Mouse (Mus musculus) hindbrain, embryonic 15.5 days (tissue): ENCODE data around the gene Lonp2. TPM values are rescaled to one million over a fixed set of nuclear protein-coding genes. Genes with fewer than 3 reads are reported as not detected.
A peak's percentile ranks its signal among the peaks of the same experiment; 100 is the strongest.

Experiments used
- ATAC-seq: fragments of 200-750 bp; cut with Nextera tagmentation; 2 replicates; pipeline ENCODE4 v1.8.0; 2017; ENCODE audit warnings: low read depth, moderate number of reproducible peaks, moderate TSS enrichment; ENCODE audit not compliant: low FRiP score
- H3K27ac ChIP-seq: fragments of 300-500 bp; sonication (generic); replicated peaks from 2 replicates; pipeline ENCODE4 v1.5.1; 2015; ENCODE audit warnings: mild to moderate bottlenecking, inconsistent platforms
- H3K27me3 ChIP-seq: fragments of 300-500 bp; sonication (generic); 2 replicates; pipeline ENCODE4 v1.6.1; 2015; ENCODE audit warnings: control low read depth, inconsistent platforms
- H3K36me3 ChIP-seq: fragments of 300-500 bp; sonication (generic); 2 replicates; pipeline ENCODE4 v1.6.1; 2015; ENCODE audit warnings: control low read depth, inconsistent platforms
- H3K4me1 ChIP-seq: fragments of 300-500 bp; sonication (generic); replicated peaks from 2 replicates; pipeline ENCODE4 v1.6.1; 2015; ENCODE audit warnings: control low read depth, inconsistent platforms
- H3K4me2 ChIP-seq: fragments of 300-500 bp; sonication (generic); 2 replicates; pipeline ENCODE4 v1.6.1; 2015; ENCODE audit warnings: moderate library complexity, mild to moderate bottlenecking, inconsistent platforms
- H3K4me3 ChIP-seq: fragments of 300-500 bp; sonication (generic); 2 replicates; pipeline ENCODE4 v1.5.1; 2015; ENCODE audit warnings: mild to moderate bottlenecking, inconsistent platforms
- H3K9ac ChIP-seq: fragments of 300-500 bp; sonication (generic); 2 replicates; pipeline ENCODE4 v1.6.1; 2015; ENCODE audit warnings: inconsistent platforms
- H3K9me3 ChIP-seq: fragments of 300-500 bp; sonication (generic); 2 replicates; pipeline ENCODE4 v1.6.1; 2016; ENCODE audit warnings: control low read depth, inconsistent platforms
- WGBS: fragments of 180-500 bp; shearing (Covaris S2); methylation state at CpG from one replicate; pipeline ENCODE4 v1.1.7; 2015; 5-methylcytosine and 5-hydroxymethylcytosine counted together
- polyA plus RNA-seq: library from polyadenylated mRNA; unstranded; fragments of >200 nt; fragmentation: Nextera tagmentation; extraction: Ambion mirVana; gene quantifications from 2 replicates; pipeline ENCODE4 v1.2.1, GENCODE M21; 2015

Gene Lonp2
- polyA plus RNA-seq, 1 experiment from 2014 or later = 88.9 TPM

DNA sequence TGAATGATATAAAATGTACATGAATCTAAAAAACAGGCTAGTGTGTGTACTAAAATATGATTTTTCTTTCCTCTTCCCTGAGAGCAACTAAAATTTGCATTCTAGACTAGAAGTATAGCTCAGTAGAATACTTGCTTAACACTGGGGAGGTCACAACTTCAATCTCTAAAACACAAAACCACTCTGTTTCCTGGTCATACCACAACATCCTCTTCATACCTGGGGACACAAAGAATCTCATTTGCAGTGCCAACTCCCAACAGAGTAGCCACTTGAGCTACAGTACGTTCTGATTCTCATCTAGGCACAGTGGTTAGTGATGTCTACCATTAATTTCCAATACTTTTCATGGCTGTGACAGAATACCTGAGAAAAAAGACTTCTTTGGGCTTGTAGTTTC, 95.5 kb downstream of the Lonp2 start:
- H3K4me1 ChIP-seq = peaks cover 3% of the 10 kb centered on the region; the same call in 1 of the 2 replicates
- H3K27ac ChIP-seq = no peak overlapping the region
- H3K9ac ChIP-seq = no peak overlapping the region
- 86% methylated on average over 1 of the region's 1 CpGs for WGBS
- H3K36me3 ChIP-seq = peaks cover 15% of the 10 kb centered on the region
- no peak for ATAC-seq
- no peak overlapping the region for H3K4me2 ChIP-seq
- no peak overlapping the region for H3K4me3 ChIP-seq
- no peaks in the 10 kb centered on the region for H3K27me3 ChIP-seq
- H3K9me3 ChIP-seq = no peaks in the 10 kb centered on the region

DNA sequence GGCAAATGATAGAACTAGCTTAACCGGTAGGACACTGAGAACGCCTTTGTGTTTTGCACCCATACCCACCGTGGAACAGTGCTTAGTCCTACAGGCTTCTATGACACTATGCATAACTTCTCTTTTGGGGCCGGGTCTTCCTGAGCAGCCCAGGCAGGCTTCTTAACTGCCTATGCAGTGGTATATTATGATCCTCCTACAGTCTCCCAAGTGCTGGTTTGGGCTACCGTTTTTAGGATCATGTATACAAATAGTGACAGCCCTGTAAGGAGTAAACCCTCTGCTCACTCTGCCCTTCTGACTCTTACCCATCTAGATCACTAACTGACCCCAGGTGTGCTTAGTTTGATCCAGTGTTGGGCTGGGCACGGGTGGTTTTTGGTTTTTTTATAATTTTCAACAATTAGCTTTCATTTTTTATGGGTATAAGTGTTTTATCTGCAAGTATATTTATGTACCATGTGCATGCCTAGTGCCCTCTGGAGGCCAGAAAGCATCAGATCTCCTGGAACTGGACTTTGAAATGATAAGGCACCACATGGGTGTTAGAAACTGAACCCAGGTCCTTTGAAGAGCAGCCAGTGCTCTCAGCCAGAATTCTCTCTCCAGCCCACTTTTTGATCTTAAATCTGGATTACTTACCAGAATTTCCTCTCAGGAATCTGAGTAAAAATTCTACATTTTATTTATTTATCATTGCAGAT, 97.1 kb downstream of the Lonp2 start:
- peaks cover 14% of the 10 kb centered on the region for H3K36me3 ChIP-seq
- no peak overlapping the region for H3K9ac ChIP-seq
- ATAC-seq = no peak
- H3K27ac ChIP-seq = no peak overlapping the region
- WGBS = 95% methylated on average over 6 of the region's 6 CpGs
- no peak overlapping the region for H3K4me3 ChIP-seq
- no peaks in the 10 kb centered on the region for H3K4me1 ChIP-seq
- H3K4me2 ChIP-seq = no peak overlapping the region
- H3K27me3 ChIP-seq = no peaks in the 10 kb centered on the region
- H3K9me3 ChIP-seq = no peaks in the 10 kb centered on the region

DNA sequence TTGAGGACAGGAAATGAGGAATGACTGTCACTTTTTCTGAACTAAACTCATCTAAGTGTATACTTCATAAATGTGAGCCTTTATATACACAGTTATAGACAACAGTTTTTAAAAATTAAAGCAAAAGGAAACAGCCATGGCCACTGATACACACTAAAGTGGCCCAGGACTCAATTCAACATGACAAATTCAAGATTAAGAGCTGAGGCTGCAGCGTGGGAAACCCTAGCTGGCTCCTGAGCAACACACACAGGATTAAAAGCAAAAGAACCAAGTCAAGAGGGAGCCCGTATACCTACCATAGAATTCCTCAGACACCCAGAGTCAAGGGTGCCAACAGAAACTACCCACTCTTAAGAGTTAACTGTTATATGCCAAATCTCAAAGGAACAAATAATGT, 97.6 kb downstream of the Lonp2 start:
- Histone ChIP-seq H3K27me3 (no peaks in the 10 kb centered on the region), H3K4me2 (no peak overlapping the region), H3K36me3 (peaks cover 12% of the 10 kb centered on the region), H3K9me3 (no peaks in the 10 kb centered on the region), H3K4me3 (no peak overlapping the region), H3K9ac (no peak overlapping the region), H3K27ac (no peak overlapping the region), H3K4me1 (no peaks in the 10 kb centered on the region)
- 86% methylated on average over 2 of the region's 2 CpGs for WGBS
- no peak for ATAC-seq

DNA sequence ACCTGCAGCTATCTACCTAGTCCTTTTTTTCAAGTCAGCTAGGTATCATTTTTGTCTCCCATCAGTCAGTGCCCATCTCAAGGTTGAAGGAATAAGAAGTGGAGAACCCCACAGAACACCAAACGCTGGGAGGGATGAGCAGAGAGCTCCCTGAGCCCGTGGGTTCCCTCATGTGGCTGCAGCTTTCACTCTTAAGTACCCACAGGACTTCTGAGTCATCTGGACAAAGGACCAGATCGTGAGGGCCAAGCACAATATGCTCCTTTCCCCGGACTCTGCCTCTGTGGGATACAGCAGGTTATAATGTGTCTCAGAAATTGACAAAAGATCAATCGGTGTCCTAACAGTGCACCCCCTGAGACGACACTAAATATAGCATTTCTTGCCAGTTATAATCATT, 103.1 kb downstream of the Lonp2 start:
- ATAC-seq = no peak
- no peak overlapping the region for H3K27ac ChIP-seq
- 76% methylated on average over 6 of the region's 6 CpGs for WGBS

DNA sequence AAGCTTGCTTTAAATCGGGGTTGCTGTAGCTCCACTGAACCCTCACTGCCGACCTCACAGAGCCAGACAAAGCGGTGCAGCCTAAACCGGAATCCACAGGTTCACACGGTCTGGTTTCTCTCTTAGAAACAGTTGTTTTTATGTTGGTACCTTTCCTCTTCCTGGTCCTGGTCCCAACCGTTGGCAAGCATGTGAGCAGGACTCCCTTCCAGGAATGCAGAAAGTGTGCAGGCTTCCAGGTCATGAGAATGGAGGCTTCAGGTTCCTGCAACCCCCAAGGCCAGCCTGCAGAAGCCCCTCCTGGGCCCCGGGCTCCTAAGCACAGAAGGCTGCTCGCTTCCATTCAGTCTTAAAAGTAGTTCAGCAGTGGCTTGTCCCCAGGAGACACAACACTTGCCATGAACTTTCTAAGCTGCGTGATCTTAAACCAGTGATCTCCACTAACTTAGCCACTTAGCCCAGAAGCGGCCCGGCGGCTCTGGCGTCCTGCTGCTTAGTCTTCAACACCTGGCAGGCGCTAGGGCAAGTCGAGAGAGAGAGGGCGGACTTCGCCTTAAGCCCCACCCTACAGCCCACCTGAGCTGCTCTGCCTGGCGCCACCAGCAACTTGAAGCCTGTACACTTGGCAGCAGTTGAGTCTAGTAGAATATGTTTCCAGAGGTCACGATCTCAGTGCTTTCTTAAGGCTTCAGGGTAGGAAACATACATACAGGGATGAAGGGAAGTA, 104.5 kb downstream of the Lonp2 start:
- Histone ChIP-seq H3K4me2 (no peak overlapping the region), H3K4me1 (peaks cover 37% of the 10 kb centered on the region), H3K27ac (no peak overlapping the region), H3K36me3 (no peaks in the 10 kb centered on the region), H3K9me3 (no peaks in the 10 kb centered on the region), H3K27me3 (no peaks in the 10 kb centered on the region), H3K9ac (no peak overlapping the region), H3K4me3 (no peak overlapping the region)
- 75% methylated on average over 19 of the region's 19 CpGs for WGBS
- peak; percentile 38; the same call in 1 of the 2 replicates for ATAC-seq

More for the DNA sequence above, 103.1 kb downstream of the Lonp2 start:
- H3K36me3 ChIP-seq = 0 out of 2 replicates have a peak, but pooled peaks cover 3% of the 10 kb centered on the region
- H3K9ac ChIP-seq = no peak overlapping the region
- no peaks in the 10 kb centered on the region for H3K9me3 ChIP-seq
- H3K4me3 ChIP-seq = no peak overlapping the region
- no peak overlapping the region for H3K4me2 ChIP-seq
- peaks cover 37% of the 10 kb centered on the region for H3K4me1 ChIP-seq
- H3K27me3 ChIP-seq = no peaks in the 10 kb centered on the region

DNA sequence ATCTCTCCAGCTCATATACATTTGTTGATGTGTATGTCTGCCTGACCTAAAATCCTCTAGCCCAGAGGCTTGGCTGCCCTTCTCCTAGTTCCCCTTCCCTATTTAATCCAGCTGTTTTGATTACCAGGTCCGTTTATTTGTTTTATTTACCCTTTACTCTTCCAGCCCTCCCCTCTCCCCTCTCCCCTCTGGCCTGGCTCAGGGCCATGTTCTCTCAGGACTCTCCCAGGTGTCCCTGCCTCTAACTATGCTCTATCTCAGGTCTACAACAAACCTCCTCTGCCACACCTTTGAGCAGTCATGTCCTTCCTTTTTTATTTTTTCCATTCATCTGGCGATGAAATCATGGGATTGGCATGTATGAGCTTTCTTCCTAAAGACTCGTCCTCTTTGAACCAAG, 106.5 kb downstream of the Lonp2 start:
- no peak for ATAC-seq
- Histone ChIP-seq H3K9me3 (no peaks in the 10 kb centered on the region), H3K27me3 (no peaks in the 10 kb centered on the region), H3K4me2 (no peak overlapping the region), H3K4me3 (no peak overlapping the region), H3K4me1 (peaks cover 42% of the 10 kb centered on the region), H3K27ac (no peak overlapping the region), H3K36me3 (no peaks in the 10 kb centered on the region), H3K9ac (no peak overlapping the region)
- 69% methylated on average over 3 of the region's 3 CpGs for WGBS

DNA sequence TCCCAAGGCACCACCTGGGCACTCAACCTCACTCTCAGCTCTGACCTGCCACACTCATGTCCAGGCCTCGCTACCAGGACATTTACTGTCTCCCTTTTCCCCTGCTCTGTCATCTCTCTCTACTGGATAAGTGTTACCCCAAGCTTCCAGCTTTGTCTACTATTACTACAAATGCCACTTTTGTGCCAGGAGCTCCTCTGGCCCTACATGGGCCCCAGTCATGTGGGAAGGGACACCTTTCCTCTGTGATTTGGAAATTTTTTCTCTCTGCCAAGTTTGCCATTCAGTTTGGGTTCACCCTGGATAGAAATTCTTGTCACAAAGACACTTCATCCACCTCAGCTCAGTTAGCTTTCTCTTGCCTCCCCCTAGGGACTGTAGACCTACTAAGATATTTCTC, 107.0 kb downstream of the Lonp2 start:
- no peak overlapping the region for H3K4me3 ChIP-seq

DNA sequence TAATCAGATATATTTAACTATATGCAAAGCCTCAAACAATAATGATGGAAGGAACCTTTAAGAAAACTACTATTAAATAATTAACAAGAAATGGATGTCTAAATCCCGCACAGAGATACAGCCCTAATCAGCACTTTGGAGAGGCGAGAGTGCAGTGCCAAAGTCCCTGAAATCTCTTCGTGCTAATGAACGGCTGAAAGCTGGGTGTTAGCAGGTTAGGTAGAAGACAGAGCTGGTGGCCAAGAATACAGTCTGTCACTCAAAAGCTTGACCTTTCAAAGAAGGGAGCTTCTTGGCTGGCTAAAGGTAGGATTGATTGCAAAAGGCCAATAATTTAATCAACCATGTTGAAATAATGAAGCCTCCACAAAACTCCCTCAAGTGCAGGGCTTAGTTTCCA, 110.3 kb downstream of the Lonp2 start:
- Histone ChIP-seq H3K27ac (no peak overlapping the region), H3K9me3 (no peaks in the 10 kb centered on the region), H3K4me3 (no peak overlapping the region), H3K9ac (no peak overlapping the region), H3K27me3 (no peaks in the 10 kb centered on the region), H3K4me2 (no peak overlapping the region), H3K36me3 (no peaks in the 10 kb centered on the region), H3K4me1 (peaks cover 33% of the 10 kb centered on the region)
- ATAC-seq = no peak
- 68% methylated on average over 4 of the region's 4 CpGs for WGBS

More for the DNA sequence above, 107.0 kb downstream of the Lonp2 start:
- no peak for ATAC-seq
- Histone ChIP-seq H3K4me2 (no peak overlapping the region), H3K9ac (no peak overlapping the region), H3K27me3 (no peaks in the 10 kb centered on the region), H3K27ac (no peak overlapping the region), H3K36me3 (no peaks in the 10 kb centered on the region), H3K4me1 (peaks cover 47% of the 10 kb centered on the region), H3K9me3 (no peaks in the 10 kb centered on the region)
- WGBS = 94% methylated on average over 1 of the region's 1 CpGs

DNA sequence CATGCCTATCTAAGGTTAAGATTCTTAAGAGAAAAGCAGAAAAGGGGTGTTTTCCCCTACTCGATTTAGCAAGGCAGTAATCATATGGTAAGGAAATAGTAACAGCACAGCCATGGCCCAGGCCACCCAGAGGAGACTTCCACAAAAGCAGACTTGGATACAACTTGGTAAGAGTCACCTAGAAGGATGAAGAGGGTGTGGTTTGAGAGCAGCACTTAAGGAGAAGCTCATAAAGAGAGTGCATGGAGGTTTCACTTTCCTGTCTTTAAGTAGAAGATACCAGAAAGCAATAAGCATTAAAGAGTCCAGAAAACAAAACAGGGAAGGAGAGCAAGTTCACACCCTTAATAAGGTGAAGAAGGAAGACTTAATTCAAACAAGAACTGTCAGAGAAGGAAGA, 111.1 kb downstream of the Lonp2 start:
- no peak for ATAC-seq
- H3K27me3 ChIP-seq = no peaks in the 10 kb centered on the region
- no peaks in the 10 kb centered on the region for H3K9me3 ChIP-seq
- 85% methylated on average over 1 of the region's 1 CpGs for WGBS
- no peak overlapping the region for H3K9ac ChIP-seq
- no peak overlapping the region for H3K4me3 ChIP-seq
- no peaks in the 10 kb centered on the region for H3K36me3 ChIP-seq
- no peak overlapping the region for H3K4me2 ChIP-seq
- H3K27ac ChIP-seq = no peak overlapping the region
- peaks cover 33% of the 10 kb centered on the region for H3K4me1 ChIP-seq

DNA sequence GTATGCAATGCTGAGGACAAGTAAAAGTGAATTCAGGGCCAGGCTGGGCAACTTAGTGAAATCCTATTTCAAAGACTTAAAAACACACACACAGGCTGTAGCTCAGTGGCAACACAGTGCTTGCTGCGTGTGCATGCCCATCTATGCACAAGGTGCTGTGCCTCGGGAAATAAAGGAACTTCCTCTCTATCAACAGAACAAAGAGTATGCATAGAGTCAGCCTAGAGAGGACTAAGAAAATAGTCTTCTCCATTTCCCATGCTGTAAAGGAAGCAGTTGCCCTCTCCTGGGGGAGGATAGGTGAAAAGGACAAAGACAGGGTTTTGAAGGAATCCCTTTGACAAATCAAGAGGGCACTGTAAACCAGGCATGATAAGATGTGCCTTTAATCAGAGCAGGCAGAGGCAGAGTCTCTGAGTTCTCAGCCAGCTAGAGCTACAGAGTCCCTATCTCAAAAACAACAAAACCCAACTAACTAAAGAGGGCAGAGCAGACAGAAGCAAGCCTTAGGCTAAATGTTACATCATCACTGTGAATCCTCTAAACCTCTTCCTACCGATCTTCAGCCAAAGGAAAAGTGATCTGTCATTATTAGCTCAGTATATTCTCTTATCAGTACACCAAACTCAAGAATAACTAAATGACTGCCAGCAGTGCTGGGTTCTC, 111.7 kb downstream of the Lonp2 start:
- Histone ChIP-seq H3K9ac (no peak overlapping the region), H3K4me1 (peaks cover 33% of the 10 kb centered on the region), H3K4me2 (no peak overlapping the region), H3K27ac (no peak overlapping the region), H3K4me3 (no peak overlapping the region), H3K27me3 (no peaks in the 10 kb centered on the region), H3K36me3 (no peaks in the 10 kb centered on the region), H3K9me3 (no peaks in the 10 kb centered on the region)
- ATAC-seq = no peak
- WGBS = 45% methylated on average over 3 of the region's 3 CpGs

DNA sequence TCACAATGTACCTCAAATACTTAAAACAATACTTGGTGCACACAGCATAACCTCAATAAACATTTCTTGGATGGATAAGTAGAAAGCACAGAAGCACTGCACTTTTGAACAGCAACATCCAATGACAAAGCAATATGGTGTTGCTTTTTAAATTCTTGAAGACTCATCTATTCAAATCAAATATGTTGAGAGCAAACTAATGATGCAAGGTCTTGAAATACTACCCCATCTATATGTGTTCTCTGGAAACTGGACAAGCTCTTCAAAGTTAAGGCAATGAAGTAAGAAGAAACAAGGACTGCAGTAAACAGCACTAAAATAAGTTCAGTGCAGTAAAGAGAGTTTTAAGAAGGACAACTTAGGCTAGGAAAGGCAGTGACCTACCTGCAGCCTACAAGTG, 117.1 kb downstream of the Lonp2 start:
- H3K27ac ChIP-seq = no peak overlapping the region
- no peak overlapping the region for H3K9ac ChIP-seq
- H3K9me3 ChIP-seq = no peaks in the 10 kb centered on the region
- H3K4me3 ChIP-seq = no peak overlapping the region
- H3K4me1 ChIP-seq = peaks cover 46% of the 10 kb centered on the region
- ATAC-seq = no peak
- H3K36me3 ChIP-seq = no peaks in the 10 kb centered on the region
- no peaks in the 10 kb centered on the region for H3K27me3 ChIP-seq
- H3K4me2 ChIP-seq = no peak overlapping the region

DNA sequence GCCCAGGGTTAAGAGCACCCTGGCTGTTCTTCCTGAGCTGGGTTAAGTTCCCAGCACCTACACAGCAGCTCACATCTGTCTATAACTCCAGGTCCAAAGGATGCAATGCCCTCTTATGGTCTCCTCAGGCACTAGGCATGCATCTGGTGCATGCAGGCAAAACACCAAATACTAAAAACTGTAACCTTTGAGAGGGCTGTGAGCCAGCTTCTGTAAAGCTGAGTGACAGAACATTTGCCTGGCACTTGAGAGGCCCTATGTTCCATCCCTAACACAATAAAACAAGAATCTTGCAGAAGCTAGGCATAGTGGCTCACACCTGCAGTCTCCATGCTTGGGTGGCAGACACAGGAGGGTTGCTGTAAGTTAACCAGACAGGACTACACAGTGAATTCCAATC, 117.8 kb downstream of the Lonp2 start:
- Histone ChIP-seq H3K9me3 (no peaks in the 10 kb centered on the region), H3K4me1 (peaks cover 47% of the 10 kb centered on the region), H3K9ac (no peak overlapping the region), H3K27ac (no peak overlapping the region), H3K4me2 (no peak overlapping the region), H3K36me3 (no peaks in the 10 kb centered on the region), H3K27me3 (no peaks in the 10 kb centered on the region), H3K4me3 (no peak overlapping the region)
- no peak for ATAC-seq
